Mouse (Mus musculus) forebrain, embryonic 13.5 days (tissue): ENCODE measurements at regions not wholly inside any gene's neighbourhood (a gene's known extent, or its start where the extent isn't known, plus 50 kb on each side); places are given as distances from the start of the nearest gene placed in this dataset.

Experiments
- ATAC-seq: fragments of 200-750 bp; cut with Nextera tagmentation; 2 replicates; pipeline ENCODE4 v1.8.0; 2017
- H3K27ac ChIP-seq: fragments of 300-500 bp; sonication (generic); 2 replicates; pipeline ENCODE4 v1.5.1; 2015; ENCODE audit warnings: inconsistent platforms, mild to moderate bottlenecking, moderate library complexity
- H3K27me3 ChIP-seq: fragments of 300-500 bp; sonication (generic); 2 replicates; pipeline ENCODE4 v1.6.1; 2015; ENCODE audit warnings: mild to moderate bottlenecking, inconsistent platforms
- H3K36me3 ChIP-seq: fragments of 300-500 bp; sonication (generic); 2 replicates; pipeline ENCODE4 v1.6.1; 2015; ENCODE audit warnings: mild to moderate bottlenecking, inconsistent platforms; ENCODE audit not compliant: poor library complexity, severe bottlenecking
- H3K4me1 ChIP-seq: fragments of 300-500 bp; sonication (generic); 2 replicates; pipeline ENCODE4 v1.6.1; 2015; ENCODE audit warnings: inconsistent platforms
- H3K4me2 ChIP-seq: fragments of 300-500 bp; sonication (generic); 2 replicates; pipeline ENCODE4 v1.6.1; 2015; ENCODE audit warnings: inconsistent platforms, mild to moderate bottlenecking, moderate library complexity
- H3K4me3 ChIP-seq: fragments of 300-500 bp; sonication (generic); 2 replicates; pipeline ENCODE4 v1.5.1; 2015; ENCODE audit warnings: mild to moderate bottlenecking, inconsistent platforms
- H3K9ac ChIP-seq: fragments of 300-500 bp; sonication (generic); 2 replicates; pipeline ENCODE4 v1.6.1; 2015; ENCODE audit warnings: mild to moderate bottlenecking, inconsistent platforms
- H3K9me3 ChIP-seq: fragments of 300-500 bp; sonication (generic); replicated peaks from 2 replicates; pipeline ENCODE4 v1.6.1; 2016; ENCODE audit warnings: inconsistent platforms
- WGBS: fragments of 180-500 bp; shearing (Covaris S2); methylation state at CpG from one replicate; pipeline ENCODE4 v1.1.7; 2015; 5-methylcytosine and 5-hydroxymethylcytosine counted together

DNA sequence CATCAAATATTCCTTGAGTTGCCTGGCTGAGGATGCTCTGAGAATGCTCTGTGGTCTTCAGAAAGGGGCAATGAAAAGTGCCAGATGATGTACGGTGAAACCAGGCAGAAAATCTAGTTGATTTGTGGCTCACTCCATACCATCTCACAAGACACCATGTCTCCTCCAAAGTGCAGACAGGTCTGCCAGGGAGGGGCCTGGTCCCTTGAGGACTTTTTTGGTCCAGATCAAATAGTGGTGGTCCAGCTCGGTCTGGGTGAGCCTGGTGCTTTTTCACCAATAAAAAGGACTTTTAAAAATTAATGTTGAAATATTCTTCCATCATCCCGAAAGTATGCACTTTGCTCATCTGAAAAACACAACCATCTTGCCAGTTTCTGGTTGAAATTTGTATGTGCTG lies 224.2 kb downstream of the Cog6 start:
- H3K4me1 ChIP-seq = no peaks in the 10 kb centered on the region
- no peak overlapping the region for H3K4me2 ChIP-seq

DNA sequence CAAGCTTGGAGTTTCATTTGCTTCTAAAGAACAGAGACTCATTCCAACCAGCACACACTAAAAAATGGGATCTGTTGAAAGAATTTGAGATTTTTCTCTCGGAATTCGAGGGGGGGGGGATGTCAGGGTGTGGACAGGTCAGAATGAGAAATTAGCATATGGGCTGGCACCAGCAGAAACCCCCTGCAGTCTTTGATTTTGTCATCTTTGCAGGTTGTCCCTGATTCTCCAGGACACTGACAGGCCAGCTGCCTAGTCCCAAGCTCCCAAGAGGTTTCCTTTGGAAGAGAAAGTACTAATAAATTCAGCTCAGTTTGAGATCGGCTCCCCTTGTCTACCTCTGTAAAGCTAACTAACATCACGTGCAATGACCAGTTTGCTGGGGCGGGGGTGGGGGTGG lies 224.9 kb downstream of the Cog6 start:
- no peaks in the 10 kb centered on the region for H3K27me3 ChIP-seq
- no peak overlapping the region for H3K4me3 ChIP-seq
- H3K4me1 ChIP-seq = no peaks in the 10 kb centered on the region
- WGBS = 44% methylated on average over 5 of the region's 5 CpGs
- no peak overlapping the region for H3K4me2 ChIP-seq
- H3K36me3 ChIP-seq = no peaks in the 10 kb centered on the region
- no peak for ATAC-seq
- no peak overlapping the region for H3K9ac ChIP-seq
- H3K27ac ChIP-seq = no peak overlapping the region
- no peaks in the 10 kb centered on the region for H3K9me3 ChIP-seq

More for the DNA sequence above, 224.2 kb downstream of the Cog6 start:
- H3K27me3 ChIP-seq = no peaks in the 10 kb centered on the region
- H3K9me3 ChIP-seq = no peaks in the 10 kb centered on the region
- ATAC-seq = no peak
- WGBS = 89% methylated on average over 3 of the region's 3 CpGs
- H3K36me3 ChIP-seq = no peaks in the 10 kb centered on the region
- no peak overlapping the region for H3K27ac ChIP-seq
- no peak overlapping the region for H3K4me3 ChIP-seq
- no peak overlapping the region for H3K9ac ChIP-seq

DNA sequence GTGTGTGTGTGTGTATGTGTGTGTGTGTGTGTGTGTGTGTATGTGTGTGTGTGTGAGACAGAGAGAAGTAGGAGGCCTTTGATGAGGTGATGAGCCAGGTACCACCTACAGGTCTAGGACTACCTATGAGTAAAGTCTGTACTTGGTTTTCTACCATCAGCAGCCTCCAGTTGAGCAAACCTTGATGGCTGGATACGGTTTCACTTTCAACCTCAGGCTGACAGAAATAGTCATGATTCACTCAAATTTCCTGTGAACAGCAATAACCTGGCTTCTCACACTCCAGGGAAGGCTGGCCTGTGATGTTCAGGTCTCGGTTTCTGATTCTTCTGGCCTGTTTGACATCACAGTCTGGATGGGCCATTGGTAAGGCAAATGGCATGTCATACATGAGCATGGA lies 226.1 kb downstream of the Cog6 start:
- H3K4me1 ChIP-seq = no peaks in the 10 kb centered on the region
- no peaks in the 10 kb centered on the region for H3K27me3 ChIP-seq
- WGBS = 93% methylated on average over 2 of the region's 2 CpGs
- no peak overlapping the region for H3K4me2 ChIP-seq
- no peaks in the 10 kb centered on the region for H3K36me3 ChIP-seq
- ATAC-seq = no peak
- no peak overlapping the region for H3K9ac ChIP-seq
- no peaks in the 10 kb centered on the region for H3K9me3 ChIP-seq
- H3K27ac ChIP-seq = no peak overlapping the region
- no peak overlapping the region for H3K4me3 ChIP-seq

DNA sequence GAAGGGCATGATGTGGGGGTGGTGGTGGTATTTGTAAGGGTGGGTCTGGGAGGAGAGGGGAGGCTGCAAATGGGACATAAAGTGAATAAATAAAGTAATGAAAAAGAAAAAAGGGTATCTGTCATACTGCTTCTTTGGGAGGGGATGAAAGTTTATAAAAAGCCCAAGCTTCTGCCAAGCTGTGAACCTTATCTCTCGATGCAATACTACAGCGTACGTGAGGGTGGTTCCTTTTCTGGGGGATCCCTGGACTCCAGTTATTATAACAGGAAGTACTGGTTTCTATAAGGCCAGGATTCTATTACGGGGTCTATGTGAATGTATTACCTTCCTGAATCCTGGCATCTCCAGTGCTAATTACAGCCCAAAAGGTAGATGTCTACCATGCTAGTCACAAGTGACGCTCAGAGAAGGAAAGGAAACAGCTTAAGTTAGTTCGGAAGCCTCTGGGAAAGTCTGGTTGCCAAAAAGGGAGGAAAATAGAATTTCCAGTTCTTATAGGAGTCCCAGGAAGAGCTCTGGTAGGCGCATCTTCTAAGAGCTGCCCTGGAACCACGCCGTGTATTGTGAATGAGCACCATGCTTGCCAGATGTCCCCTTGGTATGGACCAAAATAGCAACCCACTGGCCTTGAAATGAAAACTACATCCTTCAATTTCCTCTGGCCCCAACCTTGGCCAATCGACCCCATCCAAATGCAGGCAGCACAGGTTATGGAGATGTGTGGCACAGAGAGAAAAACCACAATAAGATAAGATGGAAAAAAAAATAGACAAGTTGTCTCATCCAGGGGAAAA lies 228.9 kb downstream of the Cog6 start:
- ATAC-seq = no peak
- no peak overlapping the region for H3K27ac ChIP-seq

DNA sequence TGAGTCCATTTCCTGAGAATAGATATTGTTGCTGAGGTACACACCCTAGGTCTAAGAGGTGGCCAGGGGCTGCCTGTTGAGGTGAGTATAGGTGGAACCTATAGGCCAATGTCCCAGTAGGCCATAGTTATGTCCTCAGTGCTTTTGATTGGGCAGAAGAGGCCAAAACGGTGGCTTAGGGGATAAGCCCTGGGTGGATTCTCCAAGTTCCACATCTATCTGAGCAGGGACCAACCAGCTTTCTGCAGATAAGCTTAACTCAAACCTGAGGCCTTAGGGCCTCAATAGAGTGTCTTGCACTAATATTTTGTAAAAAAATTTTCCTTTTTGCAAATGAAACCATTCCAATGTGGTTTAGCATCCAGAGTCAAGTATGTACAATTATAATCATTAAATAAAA lies 231.4 kb downstream of the Cog6 start:
- Histone ChIP-seq H3K4me1 (0 out of 2 replicates have a peak, but pooled peaks cover 4% of the 10 kb centered on the region), H3K9ac (no peak overlapping the region), H3K27me3 (no peaks in the 10 kb centered on the region), H3K36me3 (no peaks in the 10 kb centered on the region), H3K4me3 (no peak overlapping the region), H3K9me3 (no peaks in the 10 kb centered on the region), H3K27ac (no peak overlapping the region), H3K4me2 (no peak overlapping the region)
- ATAC-seq = no peak
- WGBS = 78% methylated on average over 1 of the region's 1 CpGs

More for the DNA sequence above, 228.9 kb downstream of the Cog6 start:
- Histone ChIP-seq H3K27me3 (no peaks in the 10 kb centered on the region), H3K4me2 (no peak overlapping the region), H3K9ac (no peak overlapping the region), H3K4me3 (no peak overlapping the region), H3K36me3 (no peaks in the 10 kb centered on the region), H3K4me1 (0 out of 2 replicates have a peak, but pooled peaks cover 4% of the 10 kb centered on the region), H3K9me3 (no peaks in the 10 kb centered on the region)
- WGBS = 96% methylated on average over 10 of the region's 10 CpGs

DNA sequence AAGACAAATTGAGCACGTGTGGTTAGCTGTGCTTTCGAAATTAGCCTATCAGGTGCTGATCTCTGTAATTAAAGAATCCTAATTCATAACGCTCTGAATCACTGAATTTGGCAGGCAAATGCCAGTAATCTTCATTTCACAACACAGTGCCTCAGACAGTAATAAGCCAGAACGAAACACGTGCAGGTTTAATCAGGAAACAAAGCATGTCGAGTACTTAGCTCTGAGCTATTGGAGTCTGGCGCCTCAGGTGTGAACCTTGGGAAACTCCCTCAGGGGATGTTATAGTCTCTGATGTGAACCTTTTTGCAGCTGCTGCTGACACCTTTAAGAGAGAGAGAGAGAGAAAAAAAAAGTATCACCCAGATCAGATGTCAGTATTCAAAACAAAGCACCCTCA lies 232.6 kb downstream of the Cog6 start:
- no peak overlapping the region for H3K4me2 ChIP-seq
- no peaks in the 10 kb centered on the region for H3K9me3 ChIP-seq
- H3K9ac ChIP-seq = no peak overlapping the region
- no peaks in the 10 kb centered on the region for H3K36me3 ChIP-seq
- ATAC-seq = peak; percentile 83
- no peaks in the 10 kb centered on the region for H3K27me3 ChIP-seq
- no peak overlapping the region for H3K4me3 ChIP-seq
- WGBS = 47% methylated on average over 7 of the region's 7 CpGs
- 0 out of 2 replicates have a peak, but pooled peaks cover 4% of the 10 kb centered on the region for H3K4me1 ChIP-seq
- no peak overlapping the region for H3K27ac ChIP-seq

DNA sequence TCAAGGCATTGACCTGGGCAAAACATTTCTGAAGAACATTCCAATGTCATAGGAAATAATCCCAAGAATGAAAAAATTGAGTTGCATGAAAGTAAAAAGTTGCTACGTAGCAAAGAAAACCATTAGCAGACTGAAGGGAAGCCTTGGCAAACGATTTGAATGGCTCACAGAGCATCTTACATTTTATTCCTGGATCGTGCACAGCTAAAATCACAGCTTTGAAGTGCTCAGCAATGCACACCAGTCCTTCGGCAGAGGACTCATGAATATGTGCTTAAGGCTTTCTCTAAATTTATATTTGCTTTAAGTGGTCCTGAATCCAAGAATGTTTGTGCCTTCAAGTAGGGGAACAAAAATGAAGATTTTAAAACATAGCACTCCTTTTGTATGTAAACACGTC lies 234.5 kb downstream of the Cog6 start:
- no peak overlapping the region for H3K9ac ChIP-seq
- no peaks in the 10 kb centered on the region for H3K9me3 ChIP-seq
- no peak overlapping the region for H3K4me2 ChIP-seq
- 0 out of 2 replicates have a peak, but pooled peaks cover 4% of the 10 kb centered on the region for H3K4me1 ChIP-seq
- no peak overlapping the region for H3K27ac ChIP-seq
- no peaks in the 10 kb centered on the region for H3K36me3 ChIP-seq
- no peak overlapping the region for H3K4me3 ChIP-seq
- 86% methylated on average over 5 of the region's 5 CpGs for WGBS
- ATAC-seq = no peak
- no peaks in the 10 kb centered on the region for H3K27me3 ChIP-seq

DNA sequence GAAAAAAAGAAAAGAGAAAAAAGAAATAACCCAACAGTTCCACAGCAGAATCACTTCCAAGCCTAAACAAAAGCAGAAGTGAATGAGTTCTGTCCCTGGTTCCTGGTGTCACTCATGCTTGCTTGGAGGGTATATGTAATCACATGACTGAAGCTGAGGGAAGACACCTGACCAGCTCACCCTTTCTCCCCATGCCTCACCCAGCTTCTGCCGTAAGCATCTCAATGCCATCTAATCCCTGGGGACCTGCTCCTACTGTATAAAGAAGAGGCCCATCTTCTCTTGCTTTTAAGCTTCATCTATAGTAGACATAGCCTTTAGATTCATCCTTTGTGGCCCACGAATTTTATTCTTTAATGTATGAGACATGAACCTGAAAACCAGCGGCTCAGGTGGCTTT lies 235.5 kb downstream of the Cog6 start:
- H3K27ac ChIP-seq = no peak overlapping the region
- no peaks in the 10 kb centered on the region for H3K9me3 ChIP-seq
- 0 out of 2 replicates have a peak, but pooled peaks cover 4% of the 10 kb centered on the region for H3K4me1 ChIP-seq
- no peak overlapping the region for H3K4me3 ChIP-seq
- no peak overlapping the region for H3K9ac ChIP-seq
- 81% methylated on average over 3 of the region's 3 CpGs for WGBS
- H3K36me3 ChIP-seq = no peaks in the 10 kb centered on the region
- no peaks in the 10 kb centered on the region for H3K27me3 ChIP-seq
- H3K4me2 ChIP-seq = no peak overlapping the region
- no peak for ATAC-seq

DNA sequence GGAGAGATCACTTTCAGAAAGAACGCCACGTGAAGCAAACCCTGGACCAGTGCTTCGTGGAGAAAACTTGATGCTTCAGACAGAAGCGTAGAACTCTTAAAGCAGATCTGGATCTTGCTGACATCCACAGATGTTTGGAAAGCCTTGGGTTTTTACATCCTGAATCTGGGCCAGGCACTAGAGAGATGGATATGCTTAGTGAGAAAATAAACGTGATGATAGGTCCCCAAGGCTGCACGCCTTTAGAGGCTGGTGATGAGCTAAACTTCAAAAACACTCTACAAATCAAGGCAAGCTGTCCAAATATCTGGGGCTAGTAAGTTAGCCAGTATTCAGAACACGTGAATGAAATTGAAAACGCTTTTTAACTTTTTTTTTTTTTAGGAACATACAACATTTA lies 236.7 kb downstream of the Cog6 start:
- Histone ChIP-seq H3K9ac (no peak overlapping the region), H3K4me3 (no peak overlapping the region), H3K9me3 (no peaks in the 10 kb centered on the region), H3K27me3 (no peaks in the 10 kb centered on the region), H3K36me3 (no peaks in the 10 kb centered on the region), H3K27ac (no peak overlapping the region), H3K4me1 (0 out of 2 replicates have a peak, but pooled peaks cover 4% of the 10 kb centered on the region), H3K4me2 (no peak overlapping the region)
- no peak for ATAC-seq
- 89% methylated on average over 8 of the region's 8 CpGs for WGBS

DNA sequence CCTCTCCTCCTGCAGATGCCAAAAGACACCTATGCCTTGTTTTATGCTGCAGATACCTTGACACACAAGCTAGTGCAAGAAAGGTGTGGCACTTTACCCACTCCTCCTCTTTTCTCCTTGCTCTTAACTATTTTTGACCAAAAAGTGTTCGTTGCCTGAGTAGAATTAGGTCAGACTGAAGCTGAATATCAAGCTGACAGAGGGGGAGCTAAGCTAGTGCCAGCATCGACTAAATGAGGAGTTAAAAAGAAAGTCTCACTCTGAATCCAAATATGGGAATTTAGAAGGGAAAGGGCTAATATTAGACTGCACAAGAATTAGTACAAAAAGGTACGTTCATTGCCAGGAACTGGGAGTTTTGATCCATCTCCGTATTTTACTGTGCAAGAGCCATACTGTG lies 241.2 kb downstream of the Cog6 start:
- no peaks in the 10 kb centered on the region for H3K27me3 ChIP-seq
- no peaks in the 10 kb centered on the region for H3K36me3 ChIP-seq
- 78% methylated on average over 4 of the region's 4 CpGs for WGBS
- no peak overlapping the region for H3K27ac ChIP-seq
- no peak overlapping the region for H3K4me2 ChIP-seq
- ATAC-seq = no peak
- no peak overlapping the region for H3K9ac ChIP-seq
- H3K9me3 ChIP-seq = no peaks in the 10 kb centered on the region
- no peak overlapping the region for H3K4me3 ChIP-seq
- H3K4me1 ChIP-seq = no peaks in the 10 kb centered on the region

DNA sequence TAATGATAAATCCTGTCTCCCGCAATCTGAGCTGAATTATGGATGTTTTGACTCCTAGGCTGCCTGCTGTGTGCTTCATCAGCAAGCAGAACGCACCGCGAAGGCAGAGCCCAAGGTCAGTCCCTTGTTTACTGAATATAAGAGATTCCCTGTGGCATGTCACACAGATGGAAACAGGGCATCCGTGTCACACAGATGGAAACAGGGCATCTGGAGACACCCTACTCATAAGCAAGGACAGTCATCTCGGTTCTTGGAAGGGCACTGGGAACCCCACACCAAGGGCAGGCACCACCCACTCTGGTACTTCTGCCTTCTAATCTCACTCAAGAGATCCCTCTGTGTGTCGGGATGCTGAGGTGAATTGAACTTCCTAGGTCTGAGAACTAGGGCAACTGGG lies 241.9 kb downstream of the Cog6 start:
- H3K36me3 ChIP-seq = no peaks in the 10 kb centered on the region
- H3K4me2 ChIP-seq = no peak overlapping the region
- no peak for ATAC-seq
- H3K27me3 ChIP-seq = no peaks in the 10 kb centered on the region
- H3K4me3 ChIP-seq = no peak overlapping the region
- no peaks in the 10 kb centered on the region for H3K9me3 ChIP-seq
- no peak overlapping the region for H3K9ac ChIP-seq
- H3K27ac ChIP-seq = no peak overlapping the region
- no peaks in the 10 kb centered on the region for H3K4me1 ChIP-seq
- WGBS = 79% methylated on average over 7 of the region's 7 CpGs

DNA sequence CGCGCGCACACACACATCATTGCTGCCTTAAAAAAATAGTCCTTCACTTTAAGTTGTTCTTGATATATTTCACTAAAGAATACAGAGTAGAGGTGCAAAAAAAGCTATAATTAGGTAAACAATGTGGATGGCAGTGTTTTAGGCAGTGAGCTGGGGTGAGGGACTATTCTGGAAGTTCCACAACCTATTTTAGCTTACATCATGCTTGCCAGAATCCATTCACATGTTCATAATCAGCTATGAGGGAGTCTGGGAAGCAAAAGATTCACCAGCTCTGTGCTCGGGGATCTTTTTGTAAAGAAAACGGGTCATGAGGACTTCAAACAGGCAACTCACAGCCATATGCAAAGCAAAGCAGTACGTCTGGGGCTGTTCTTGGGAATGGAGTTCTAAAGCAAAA lies 242.3 kb downstream of the Cog6 start:
- H3K4me1 ChIP-seq = no peaks in the 10 kb centered on the region
- H3K9me3 ChIP-seq = no peaks in the 10 kb centered on the region
- ATAC-seq = no peak
- H3K4me2 ChIP-seq = no peak overlapping the region
- no peak overlapping the region for H3K27ac ChIP-seq
- H3K9ac ChIP-seq = no peak overlapping the region
- no peak overlapping the region for H3K4me3 ChIP-seq
- 85% methylated on average over 6 of the region's 6 CpGs for WGBS
- no peaks in the 10 kb centered on the region for H3K27me3 ChIP-seq
- H3K36me3 ChIP-seq = no peaks in the 10 kb centered on the region

DNA sequence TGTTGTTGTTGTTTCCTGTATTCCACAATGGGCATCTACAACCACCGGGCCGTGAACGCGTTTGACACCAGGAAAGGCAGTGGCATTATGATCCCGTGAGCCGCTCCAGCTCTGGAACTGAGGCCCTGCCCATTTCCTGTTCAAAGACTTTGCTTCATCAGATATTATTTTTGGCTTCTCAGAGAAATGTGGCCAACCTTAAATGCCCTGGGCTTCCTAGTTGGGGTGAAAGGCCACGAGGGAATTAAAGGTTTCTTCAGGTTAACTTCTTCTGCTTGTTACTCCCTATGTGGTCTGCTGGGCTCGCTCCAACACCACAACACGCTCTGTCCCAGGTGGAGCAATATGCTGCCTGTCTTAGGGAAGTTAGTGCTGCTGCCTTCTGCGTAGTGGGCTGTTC lies 249.8 kb downstream of the Cog6 start:
- WGBS = 62% methylated on average over 10 of the region's 10 CpGs
- no peak overlapping the region for H3K4me3 ChIP-seq
- ATAC-seq = peak; percentile 36; the same call in 1 of the 2 replicates
- H3K27me3 ChIP-seq = no peaks in the 10 kb centered on the region
- peaks cover 15% of the 10 kb centered on the region; the same call in 1 of the 2 replicates for H3K4me1 ChIP-seq
- H3K9me3 ChIP-seq = no peaks in the 10 kb centered on the region
- H3K27ac ChIP-seq = peak overlapping the region; percentile 22; the same call in 1 of the 2 replicates
- H3K9ac ChIP-seq = no peak overlapping the region
- no peak overlapping the region for H3K4me2 ChIP-seq
- no peaks in the 10 kb centered on the region for H3K36me3 ChIP-seq
